Mouse (Mus musculus): ENCODE results near the gene Siah1b.

- no peak for TF ChIP-seq CTCF (conservative IDR thresholded peaks at IDR 0.05; ENCODE audit: low read length)
- TF ChIP-seq POU5F1 (IDR thresholded peaks at IDR 0.05; ENCODE audit: borderline replicate concordance, low read length) = no peak
Measured at GRCm38 (mm10) chrX:164113744-164114143, 37.5 kb upstream of the Siah1b start.

Measured in E14TG2a.4 (cell line).